Mouse (Mus musculus) C2C12 (cell line): ENCODE results near the gene Cep63. TPM values are rescaled to one million over a fixed set of nuclear protein-coding genes. Genes with fewer than 3 reads are reported as not detected.

Source experiments
- H3K27me3 ChIP-seq: one replicate; pipeline ENCODE4 v1.6.1; 2011; ENCODE audit not compliant: control insufficient read depth, insufficient read depth, insufficient read length
- H3K36me3 ChIP-seq: one replicate; pipeline ENCODE4 v1.6.1; 2011; ENCODE audit not compliant: control insufficient read depth, insufficient read depth
- H3K4me3 ChIP-seq: one replicate; pipeline ENCODE4 v1.5.1; 2011; ENCODE audit warnings: mild to moderate bottlenecking, control low read depth; ENCODE audit not compliant: poor library complexity, insufficient read depth, severe bottlenecking
- H3K79me2 ChIP-seq: one replicate; pipeline ENCODE4 v1.6.1; 2011; ENCODE audit not compliant: control insufficient read depth, insufficient read depth
- H3K79me3 ChIP-seq: one replicate; pipeline ENCODE4 v1.6.1; 2011; ENCODE audit warnings: low read depth, control low read depth
- H3ac ChIP-seq: one replicate; pipeline ENCODE3; 2011; ENCODE audit warnings: low read depth; ENCODE audit not compliant: control insufficient read depth, insufficient read length
- CEBPB ChIP-seq: IDR thresholded peaks from one replicate; pipeline ENCODE4 v1.6.1; 2011; ENCODE audit warnings: low read depth, mild to moderate bottlenecking, control low read depth, moderate library complexity
- CTCF ChIP-seq: IDR thresholded peaks from one replicate; pipeline ENCODE4 v1.5.1; 2011; ENCODE audit not compliant: control insufficient read depth, insufficient read depth, insufficient read length
- FOSL1 ChIP-seq: IDR thresholded peaks from one replicate; pipeline ENCODE4 v1.8.0; 2011; ENCODE audit warnings: mild to moderate bottlenecking, low read length; ENCODE audit not compliant: poor library complexity, insufficient read depth, severe bottlenecking
- MAX ChIP-seq: IDR thresholded peaks from one replicate; pipeline ENCODE4 v1.6.1; 2011; ENCODE audit warnings: mild to moderate bottlenecking, control low read depth
- MYOD1 ChIP-seq: IDR thresholded peaks from one replicate; pipeline ENCODE4 v1.6.1; 2011; ENCODE audit warnings: low read depth; ENCODE audit not compliant: control insufficient read depth, insufficient read length
- MYOG ChIP-seq: IDR thresholded peaks from one replicate; pipeline ENCODE4 v1.6.1; 2011; ENCODE audit not compliant: control insufficient read depth, insufficient read length; ENCODE audit errors: extremely low read depth
- USF1 ChIP-seq: IDR thresholded peaks from one replicate; pipeline ENCODE4 v1.6.1; 2011; ENCODE audit warnings: low read depth, mild to moderate bottlenecking, control low read depth, moderate library complexity
- polyA plus RNA-seq: library from polyadenylated mRNA; unstranded; fragments of >200 nt; fragmentation: generic; extraction: Trizol; gene quantifications from one replicate; pipeline ENCODE4 v1.2.1, GENCODE M21; 2012; ENCODE audit warnings: missing spikeins

The Cep63 gene
- polyA plus RNA-seq, 1 experiment, result 9.4 TPM

- Histone ChIP-seq H3K27me3 (peaks cover 24% of the 10 kb centered on the region), H3K79me2 (no peaks in the 10 kb centered on the region), H3K36me3 (no peaks in the 10 kb centered on the region), H3ac (no peak overlapping the region), H3K4me3 (no peak overlapping the region), H3K79me3 (no peaks in the 10 kb centered on the region)
- TF ChIP-seq FOSL1, result no peak
- TF ChIP-seq MYOD1, result no peak
- no peak for TF ChIP-seq CEBPB
- TF ChIP-seq CTCF, result no peak
- TF ChIP-seq MYOG, result no peak
Observed at GRCm38 (mm10) chr9:102544116-102544772, 82.1 kb downstream of the Cep63 start.

DNA sequence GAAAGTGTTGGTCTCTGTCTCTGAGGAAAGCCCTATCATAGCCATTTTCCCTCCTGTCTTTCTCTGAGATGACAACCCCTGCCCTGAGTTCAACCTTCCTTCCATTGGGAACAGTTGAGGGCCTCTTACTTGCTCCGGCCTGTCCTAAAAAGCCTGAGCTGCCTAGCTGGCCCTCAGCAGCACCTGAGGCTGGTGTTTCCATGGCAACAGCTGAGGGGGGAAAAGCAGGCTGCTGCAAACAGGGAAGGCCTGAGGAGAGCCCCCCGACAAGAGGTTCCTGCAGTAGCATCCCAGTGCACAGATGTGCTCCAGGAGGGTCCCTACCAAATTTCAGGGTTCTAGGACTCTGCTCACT, 82.6 kb downstream of the Cep63 start:
- Histone ChIP-seq H3ac (no peak overlapping the region), H3K36me3 (no peaks in the 10 kb centered on the region), H3K79me3 (no peaks in the 10 kb centered on the region), H3K27me3 (peaks cover 24% of the 10 kb centered on the region), H3K4me3 (no peak overlapping the region), H3K79me2 (no peaks in the 10 kb centered on the region)
- no peak for TF ChIP-seq MYOD1
- no peak for TF ChIP-seq MAX
- no peak for TF ChIP-seq FOSL1
- TF ChIP-seq CEBPB, result no peak
- no peak for TF ChIP-seq CTCF
- TF ChIP-seq USF1, result no peak
- no peak for TF ChIP-seq MYOG

DNA sequence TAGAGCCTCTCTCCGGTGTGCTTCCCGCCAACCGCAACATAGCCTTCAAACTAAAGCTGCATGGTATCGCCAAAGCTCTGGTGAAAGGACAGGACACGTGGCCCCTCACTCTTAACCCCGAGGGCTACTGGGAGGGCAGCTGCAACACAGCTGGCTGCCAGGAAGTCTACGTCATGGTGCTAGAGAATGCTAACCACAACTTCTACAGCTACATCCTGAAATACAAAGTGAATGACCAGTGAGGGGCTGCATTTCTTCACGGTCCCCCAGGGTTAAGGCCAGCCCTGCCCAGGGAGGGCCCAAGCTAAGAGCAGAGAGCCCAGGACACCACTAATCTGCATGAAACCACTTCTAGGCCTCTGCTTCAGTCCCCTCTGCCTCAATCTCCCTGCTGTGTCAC, 83.8 kb downstream of the Cep63 start:
- TF ChIP-seq MAX, result no peak
- TF ChIP-seq MYOG, result no peak
- no peak for TF ChIP-seq CTCF
- no peak for TF ChIP-seq CEBPB
- no peak for TF ChIP-seq FOSL1
- TF ChIP-seq USF1, result no peak
- TF ChIP-seq MYOD1, result no peak
- H3K79me3 ChIP-seq, result no peaks in the 10 kb centered on the region
- H3K36me3 ChIP-seq, result no peaks in the 10 kb centered on the region
- no peak overlapping the region for H3ac ChIP-seq
- H3K79me2 ChIP-seq, result no peaks in the 10 kb centered on the region
- peaks cover 16% of the 10 kb centered on the region for H3K27me3 ChIP-seq
- no peak overlapping the region for H3K4me3 ChIP-seq

DNA sequence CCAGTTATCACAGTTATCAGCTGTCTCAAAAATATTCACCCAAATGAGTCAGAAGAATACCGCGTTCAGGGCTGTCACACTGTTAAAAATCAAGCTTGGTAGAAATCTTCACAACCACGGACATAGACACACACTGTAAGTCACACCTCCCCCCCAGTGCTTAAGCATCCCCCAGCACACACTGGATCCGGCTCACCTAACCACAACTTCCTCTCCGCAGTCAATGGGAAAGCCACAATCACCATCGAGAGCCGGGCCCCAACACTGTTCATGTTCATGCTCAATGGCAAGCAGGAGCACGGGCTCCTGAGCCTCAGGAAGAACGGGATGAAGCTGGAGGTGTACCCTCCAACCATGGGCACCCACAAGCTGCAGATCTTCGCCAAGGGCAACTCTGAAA, 84.7 kb downstream of the Cep63 start:
- Histone ChIP-seq H3K27me3 (peaks cover 7% of the 10 kb centered on the region), H3K79me3 (no peaks in the 10 kb centered on the region), H3ac (no peak overlapping the region), H3K4me3 (no peak overlapping the region), H3K36me3 (no peaks in the 10 kb centered on the region), H3K79me2 (no peaks in the 10 kb centered on the region)
- TF ChIP-seq CEBPB (no peak), MYOD1 (no peak), MYOG (no peak), FOSL1 (no peak), USF1 (no peak)

- Histone ChIP-seq H3ac (no peak overlapping the region), H3K36me3 (no peaks in the 10 kb centered on the region), H3K79me3 (no peaks in the 10 kb centered on the region), H3K27me3 (no peaks in the 10 kb centered on the region), H3K79me2 (no peaks in the 10 kb centered on the region), H3K4me3 (no peak overlapping the region)
- TF ChIP-seq MYOD1 (no peak), MYOG (no peak), CEBPB (no peak), MAX (no peak), CTCF (no peak), USF1 (no peak), FOSL1 (no peak)
Observed at GRCm38 (mm10) chr9:102539699-102540098, 86.6 kb downstream of the Cep63 start.

DNA sequence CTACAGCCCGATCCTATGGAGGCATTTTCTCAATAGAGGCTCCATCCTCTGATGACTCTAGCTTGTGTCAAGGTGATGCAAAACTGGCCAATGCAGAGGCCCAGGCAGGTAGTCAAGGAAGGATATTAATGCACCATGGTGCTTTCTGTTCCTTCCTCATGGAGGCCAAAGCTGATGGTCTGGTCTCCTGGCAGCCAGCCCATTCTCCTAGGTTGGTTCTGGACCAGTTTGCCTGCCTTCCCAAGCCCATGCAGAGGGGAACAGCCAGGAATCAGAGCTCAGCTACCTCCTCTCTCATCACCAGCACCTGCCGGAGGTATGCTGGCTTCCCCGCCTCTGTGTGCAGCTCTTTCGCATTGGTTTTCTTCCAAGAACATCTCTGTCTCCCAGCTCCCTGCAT, 89.4 kb downstream of the Cep63 start:
- no peaks in the 10 kb centered on the region for H3K36me3 ChIP-seq
- no peak overlapping the region for H3K4me3 ChIP-seq
- H3K79me2 ChIP-seq, result no peaks in the 10 kb centered on the region
- TF ChIP-seq MYOD1, result no peak
- TF ChIP-seq FOSL1, result no peak
- TF ChIP-seq CTCF, result no peak
- no peak for TF ChIP-seq CEBPB
- no peak for TF ChIP-seq MAX
- no peak for TF ChIP-seq MYOG
- TF ChIP-seq USF1, result no peak
- no peak overlapping the region for H3ac ChIP-seq
- H3K79me3 ChIP-seq, result no peaks in the 10 kb centered on the region
- H3K27me3 ChIP-seq, result peaks cover 8% of the 10 kb centered on the region
